Mouse (Mus musculus) liver, embryonic 15.5 days (tissue): ENCODE results near the gene Tmem102. TPM values are rescaled to one million over a fixed set of nuclear protein-coding genes. Genes with fewer than 3 reads are reported as not detected.

Experiments used
- ATAC-seq: fragments of 200-750 bp; cut with Nextera tagmentation; 2 replicates; pipeline ENCODE4 v1.8.0; 2017; ENCODE audit warnings: moderate number of reproducible peaks, mild to moderate bottlenecking, moderate library complexity; ENCODE audit not compliant: insufficient read depth
- H3K27ac ChIP-seq: fragments of 300-500 bp; sonication (generic); replicated peaks from 2 replicates; pipeline ENCODE4 v1.5.1; 2015; ENCODE audit warnings: mild to moderate bottlenecking, inconsistent platforms
- H3K27me3 ChIP-seq: fragments of 300-500 bp; sonication (generic); 2 replicates; pipeline ENCODE4 v1.6.1; 2015; ENCODE audit warnings: mild to moderate bottlenecking, inconsistent platforms
- H3K36me3 ChIP-seq: fragments of 300-500 bp; sonication (generic); replicated peaks from 2 replicates; pipeline ENCODE4 v1.6.1; 2015; ENCODE audit warnings: moderate library complexity, mild to moderate bottlenecking, inconsistent platforms
- H3K4me1 ChIP-seq: fragments of 300-500 bp; sonication (generic); replicated peaks from 2 replicates; pipeline ENCODE4 v1.6.1; 2015; ENCODE audit warnings: inconsistent platforms
- H3K4me2 ChIP-seq: fragments of 300-500 bp; sonication (generic); 2 replicates; pipeline ENCODE4 v1.6.1; 2015; ENCODE audit warnings: moderate library complexity, mild to moderate bottlenecking, inconsistent platforms
- H3K4me3 ChIP-seq: fragments of 300-500 bp; sonication (generic); replicated peaks from 2 replicates; pipeline ENCODE4 v1.5.1; 2015; ENCODE audit warnings: mild to moderate bottlenecking, inconsistent platforms
- H3K9ac ChIP-seq: fragments of 300-500 bp; sonication (generic); 2 replicates; pipeline ENCODE4 v1.6.1; 2015; ENCODE audit warnings: moderate library complexity, mild to moderate bottlenecking, inconsistent platforms
- H3K9me3 ChIP-seq: fragments of 300-500 bp; sonication (generic); replicated peaks from 2 replicates; pipeline ENCODE4 v1.6.1; 2016; ENCODE audit warnings: inconsistent platforms
- WGBS: fragments of 180-500 bp; shearing (Covaris S2); methylation state at CpG from one replicate; pipeline ENCODE4 v1.1.7; 2015; ENCODE audit warnings: mixed read lengths; ENCODE audit not compliant: insufficient replicate concordance; 5-methylcytosine and 5-hydroxymethylcytosine counted together
- polyA plus RNA-seq: library from polyadenylated mRNA; unstranded; fragments of >200 nt; fragmentation: Nextera tagmentation; extraction: Ambion mirVana; gene quantifications from 2 replicates; pipeline ENCODE4 v1.2.1, GENCODE M21; 2015

Gene Tmem102
- polyA plus RNA-seq, 1 experiment from 2014 or later: 0.69 TPM

GRCm38 (mm10) chr11:69757303-69758089, 47.9 kb downstream of the Tmem102 start:
- H3K9me3 ChIP-seq: no peaks in the 10 kb centered on the region
- WGBS: 41% methylated on average over 9 of the region's 9 CpGs
- H3K4me2 ChIP-seq: peak overlapping the region; percentile 93
- peak overlapping the region; percentile 81 for H3K9ac ChIP-seq
- no peak for ATAC-seq
- H3K27ac ChIP-seq: peak overlapping the region; percentile 95
- peaks cover 15% of the 10 kb centered on the region; the same call in 1 of the 2 replicates for H3K36me3 ChIP-seq
- H3K4me3 ChIP-seq: peak overlapping the region; percentile 70
- H3K27me3 ChIP-seq: no peaks in the 10 kb centered on the region
- peaks cover 66% of the 10 kb centered on the region for H3K4me1 ChIP-seq

DNA sequence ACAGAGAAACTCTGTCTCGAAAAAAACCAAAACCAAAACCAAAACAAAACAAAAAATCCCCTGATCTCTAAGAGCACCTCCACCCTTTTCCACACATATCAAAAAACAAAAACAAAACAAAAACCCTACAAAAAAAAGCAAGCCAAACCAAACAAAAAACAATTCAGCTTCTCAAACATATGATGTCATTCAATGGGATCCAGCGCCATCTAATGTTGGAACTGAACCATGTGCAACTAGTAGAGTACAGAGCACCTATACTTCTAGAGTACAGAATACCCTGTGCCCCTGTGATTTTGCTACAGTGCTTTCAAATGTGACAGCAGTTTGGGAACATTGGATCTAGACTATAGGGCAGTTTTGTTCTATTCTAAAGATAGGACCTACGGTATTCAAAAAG, 50.7 kb downstream of the Tmem102 start:
- ATAC-seq: no peak
- H3K9ac ChIP-seq: no peak overlapping the region
- peak overlapping the region; percentile 45; the same call in 1 of the 2 replicates for H3K27ac ChIP-seq

DNA sequence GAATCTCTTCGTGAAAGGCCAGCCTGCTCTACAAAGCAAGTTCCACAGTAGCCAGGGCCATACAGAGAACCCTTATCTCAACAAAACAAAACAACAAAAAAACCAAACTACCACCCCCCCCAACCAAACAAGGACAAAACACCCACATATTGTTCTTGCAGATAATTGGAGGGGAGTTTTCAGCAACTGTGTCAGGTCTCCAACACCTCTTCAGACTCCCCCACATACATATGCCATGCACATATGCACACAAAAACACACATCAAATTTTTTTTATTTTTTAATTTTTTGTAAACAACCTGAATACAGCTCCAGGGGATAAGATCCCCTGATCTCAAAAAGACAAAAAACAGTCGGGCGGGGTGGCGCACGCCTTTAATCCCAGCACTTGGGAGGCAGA, 51.2 kb downstream of the Tmem102 start:
- Histone ChIP-seq H3K27me3 (no peaks in the 10 kb centered on the region), H3K9ac (no peak overlapping the region), H3K27ac (peak overlapping the region; percentile 45; the same call in 1 of the 2 replicates), H3K36me3 (peaks cover 22% of the 10 kb centered on the region), H3K4me2 (peak overlapping the region; percentile 57), H3K4me1 (peaks cover 66% of the 10 kb centered on the region), H3K4me3 (no peak overlapping the region), H3K9me3 (no peaks in the 10 kb centered on the region)
- 49% methylated on average over 5 of the region's 5 CpGs for WGBS
- no peak for ATAC-seq

More for the DNA sequence above, 50.7 kb downstream of the Tmem102 start:
- Histone ChIP-seq H3K9me3 (no peaks in the 10 kb centered on the region), H3K36me3 (peaks cover 18% of the 10 kb centered on the region), H3K27me3 (no peaks in the 10 kb centered on the region), H3K4me3 (0 out of 2 replicates have a peak overlapping the region, but pooled peaks have one; percentile 70), H3K4me2 (peak overlapping the region; percentile 57), H3K4me1 (peaks cover 71% of the 10 kb centered on the region)
- 39% methylated on average over 3 of the region's 3 CpGs for WGBS

Other genes with a start within 250 kb of the Tmem102 start
- 0.50 and 0.58 TPM in 2 replicates for gene Efnb3, start 245.4 kb downstream of the Tmem102 start, polyA plus RNA-seq
- gene Wrap53, start 225.4 kb downstream of the Tmem102 start, polyA plus RNA-seq: 15.9 and 16.9 TPM in 2 replicates
- 62.4 and 63.8 TPM in 2 replicates for gene Trp53, start 225.3 kb downstream of the Tmem102 start, polyA plus RNA-seq
- gene Atp1b2, start 199.7 kb downstream of the Tmem102 start, polyA plus RNA-seq: 14.1 and 14.7 TPM in 2 replicates
- 26.6 and 27.2 TPM in 2 replicates for gene Shbg, start 187.7 kb downstream of the Tmem102 start, polyA plus RNA-seq
- gene Sat2, start 183.6 kb downstream of the Tmem102 start, polyA plus RNA-seq: 10.2 and 11.1 TPM in 2 replicates
- 7.3 and 9.7 TPM in 2 replicates for gene Fxr2, start 172.6 kb downstream of the Tmem102 start, polyA plus RNA-seq
- gene Sox15, start 150.3 kb downstream of the Tmem102 start, polyA plus RNA-seq: not detected in 2 replicates
- 34.1 and 35.2 TPM in 2 replicates for gene Mpdu1, start 143.0 kb downstream of the Tmem102 start, polyA plus RNA-seq
- 28.2 and 31.4 TPM in 2 replicates for gene Cd68, start 139.5 kb downstream of the Tmem102 start, polyA plus RNA-seq
- 228 and 232 TPM in 2 replicates for gene Eif4a1, start 133.2 kb downstream of the Tmem102 start, polyA plus RNA-seq
- 23.9 and 27.2 TPM in 2 replicates for gene Senp3, start 123.5 kb downstream of the Tmem102 start, polyA plus RNA-seq
- 0.15 and 0.64 TPM in 2 replicates for gene Tnfsf13, start 119.8 kb downstream of the Tmem102 start, polyA plus RNA-seq
- 2.1 and 2.6 TPM in 2 replicates for gene Tnfsf12, start 109.8 kb downstream of the Tmem102 start, polyA plus RNA-seq
- 0.85 and 0.89 TPM in 2 replicates for gene Tnfsfm13, start 109.5 kb downstream of the Tmem102 start, polyA plus RNA-seq
- gene Polr2a, start 47.0 kb downstream of the Tmem102 start, polyA plus RNA-seq: 10.2 and 10.4 TPM in 2 replicates
- gene Slc35g3, start 43.7 kb downstream of the Tmem102 start, polyA plus RNA-seq: not detected in 2 replicates
- 0.43 and 0.92 TPM in 2 replicates for gene Zbtb4, start 39.7 kb downstream of the Tmem102 start, polyA plus RNA-seq
- 0.84 and 1.3 TPM in 2 replicates for gene Chrnb1, start 9.7 kb downstream of the Tmem102 start, polyA plus RNA-seq
- gene Fgf11, start 3.8 kb downstream of the Tmem102 start, polyA plus RNA-seq: 0.16 and 0.18 TPM in 2 replicates
- not detected in 2 replicates for gene Gm39566, start 9.7 kb upstream of the Tmem102 start, polyA plus RNA-seq
- not detected in 2 replicates for gene Spem2, start 12.8 kb upstream of the Tmem102 start, polyA plus RNA-seq
- gene Spem1, start 16.6 kb upstream of the Tmem102 start, polyA plus RNA-seq: not detected in 2 replicates
- gene Nlgn2, start 32.2 kb upstream of the Tmem102 start, polyA plus RNA-seq: 0.54 and 0.64 TPM in 2 replicates
- gene Tmem256, start 32.9 kb upstream of the Tmem102 start, polyA plus RNA-seq: 336 and 387 TPM in 2 replicates
- 26.1 and 28.0 TPM in 2 replicates for gene Plscr3, start 40.8 kb upstream of the Tmem102 start, polyA plus RNA-seq
- gene Tnk1, start 53.1 kb upstream of the Tmem102 start, polyA plus RNA-seq: 0.60 and 0.62 TPM in 2 replicates
- gene Tmem95, start 72.4 kb upstream of the Tmem102 start, polyA plus RNA-seq: not detected in 2 replicates
- gene Kctd11, start 75.8 kb upstream of the Tmem102 start, polyA plus RNA-seq: 1.2 and 1.4 TPM in 2 replicates
- 5.9 and 7.2 TPM in 2 replicates for gene Acap1, start 89.9 kb upstream of the Tmem102 start, polyA plus RNA-seq
- gene 2810408A11Rik, start 95.4 kb upstream of the Tmem102 start, polyA plus RNA-seq: 0.89 and 1.0 TPM in 2 replicates
- 2.7 and 3.1 TPM in 2 replicates for gene Neurl4, start 95.4 kb upstream of the Tmem102 start, polyA plus RNA-seq
- 90.6 and 98.4 TPM in 2 replicates for gene Gps2, start 108.3 kb upstream of the Tmem102 start, polyA plus RNA-seq
- 1,245 and 1,257 TPM in 2 replicates for gene Eif5a, start 116.3 kb upstream of the Tmem102 start, polyA plus RNA-seq
- not detected in 2 replicates for gene Ybx2, start 130.2 kb upstream of the Tmem102 start, polyA plus RNA-seq
- 19.9 and 22.1 TPM in 2 replicates for gene Slc2a4, start 142.6 kb upstream of the Tmem102 start, polyA plus RNA-seq
- gene Cldn7, start 159.2 kb upstream of the Tmem102 start, polyA plus RNA-seq: 4.5 and 6.6 TPM in 2 replicates
- gene Ctdnep1, start 175.5 kb upstream of the Tmem102 start, polyA plus RNA-seq: 8.9 and 11.9 TPM in 2 replicates
- 58.1 and 60.5 TPM in 2 replicates for gene Elp5, start 176.9 kb upstream of the Tmem102 start, polyA plus RNA-seq
- gene Gabarap, start 185.5 kb upstream of the Tmem102 start, polyA plus RNA-seq: 252 and 262 TPM in 2 replicates
- 23.1 and 24.0 TPM in 2 replicates for gene Phf23, start 190.2 kb upstream of the Tmem102 start, polyA plus RNA-seq
- gene Dvl2, start 195.0 kb upstream of the Tmem102 start, polyA plus RNA-seq: 5.3 and 5.5 TPM in 2 replicates
- 111 and 124 TPM in 2 replicates for gene Acadvl, start 209.8 kb upstream of the Tmem102 start, polyA plus RNA-seq
- 0.63 and 0.93 TPM in 2 replicates for gene Dlg4, start 211.3 kb upstream of the Tmem102 start, polyA plus RNA-seq
- 6.8 and 7.3 TPM in 2 replicates for gene Asgr1, start 248.5 kb upstream of the Tmem102 start, polyA plus RNA-seq